Mouse (Mus musculus): Measurements from ENCODE around the gene Hdac7.

- TF ChIP-seq EP300 (IDR thresholded peaks at IDR 0.05; ENCODE audit: insufficient read depth, low read depth, low read length) (no peak), CTCF (IDR thresholded peaks at IDR 0.05) (no peak), POLR2A (IDR thresholded peaks at IDR 0.05; ENCODE audit: insufficient read depth, low read depth, low read length) (no peak)
These were observed 79.8 kb downstream of the Hdac7 start for GRCm38 (mm10) chr15:97764532-97764931.
